Mouse (Mus musculus) lung, postnatal 4 days (tissue): ENCODE data around the gene Tex19.1.
"Not testable (repeated sequence)": the region's sequence is repeated elsewhere in the genome, so short reads cannot be mapped to it uniquely, and the experiment has no call there.

Experiments used
- DNase-seq, 2 experiments: peaks; one replicate each; pipeline ENCODE4 v3.0.0; 2021

The Tex19.1 gene

DNA sequence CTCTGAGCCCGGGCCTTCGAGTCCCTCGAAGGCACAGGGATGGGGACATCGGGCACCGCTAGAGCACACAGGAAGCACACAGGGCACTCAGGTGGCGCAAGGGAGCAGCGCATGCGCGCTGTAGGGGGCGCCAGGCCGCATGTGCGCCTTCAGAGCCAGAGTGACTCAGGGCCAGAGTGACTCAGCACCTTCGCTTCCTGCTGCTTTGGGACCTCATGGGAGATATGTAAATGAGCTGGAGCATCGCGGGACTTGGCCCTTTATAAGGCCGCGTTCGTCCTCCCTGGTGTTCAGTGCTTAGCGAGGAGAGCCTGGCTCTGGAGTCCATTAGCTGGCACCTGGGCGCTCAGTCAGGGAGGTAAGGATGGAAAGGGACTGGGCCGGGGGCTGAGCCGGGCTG, at the start of gene Tex19.1:
Gene Tex19.1, plus strand, starts transcription at position 279 of the 400 bp plus-strand sequence.
- DNase-seq = no peak

DNA sequence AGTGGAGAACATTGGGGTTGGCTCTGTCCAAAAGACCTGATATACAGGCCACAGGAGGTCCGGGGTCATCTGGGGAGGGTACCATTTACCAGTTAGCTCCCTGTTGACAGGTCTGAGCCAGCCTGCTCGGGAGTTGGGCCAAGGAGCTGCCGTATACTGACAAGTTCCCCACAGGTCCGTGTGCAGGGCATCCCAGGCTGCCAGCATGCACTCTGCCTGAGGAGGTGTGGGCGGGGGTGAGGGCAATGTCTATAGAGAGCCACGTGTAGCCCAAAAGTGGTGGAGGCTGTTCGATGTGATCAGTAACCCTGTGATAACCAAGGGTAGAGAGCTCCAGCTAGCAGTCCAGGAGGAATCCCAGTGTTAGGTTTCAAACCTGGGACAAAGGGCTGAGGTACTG, 46.2 kb upstream of the Tex19.1 start:
- DNase-seq = no peak

DNA sequence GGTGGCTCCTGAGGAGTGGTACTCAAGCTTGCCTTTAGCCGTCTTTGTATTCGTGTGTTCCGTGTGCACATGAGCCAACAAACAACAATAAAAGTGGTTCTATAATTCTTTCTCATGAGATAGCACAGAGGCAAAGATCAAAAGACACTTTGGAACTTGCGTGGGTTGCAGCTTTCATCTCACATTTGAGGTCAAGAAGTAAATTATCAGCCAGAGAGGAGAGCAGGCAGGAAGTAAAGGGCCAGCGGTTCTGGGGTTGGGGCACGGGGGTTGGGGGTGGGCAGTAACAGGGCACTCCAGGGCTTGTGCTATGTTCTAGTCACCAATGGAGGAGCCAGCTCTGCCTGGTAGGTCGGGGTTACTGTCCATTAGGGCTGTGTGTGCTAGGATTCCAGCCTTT, 45.3 kb upstream of the Tex19.1 start:
- no peak for DNase-seq

DNA sequence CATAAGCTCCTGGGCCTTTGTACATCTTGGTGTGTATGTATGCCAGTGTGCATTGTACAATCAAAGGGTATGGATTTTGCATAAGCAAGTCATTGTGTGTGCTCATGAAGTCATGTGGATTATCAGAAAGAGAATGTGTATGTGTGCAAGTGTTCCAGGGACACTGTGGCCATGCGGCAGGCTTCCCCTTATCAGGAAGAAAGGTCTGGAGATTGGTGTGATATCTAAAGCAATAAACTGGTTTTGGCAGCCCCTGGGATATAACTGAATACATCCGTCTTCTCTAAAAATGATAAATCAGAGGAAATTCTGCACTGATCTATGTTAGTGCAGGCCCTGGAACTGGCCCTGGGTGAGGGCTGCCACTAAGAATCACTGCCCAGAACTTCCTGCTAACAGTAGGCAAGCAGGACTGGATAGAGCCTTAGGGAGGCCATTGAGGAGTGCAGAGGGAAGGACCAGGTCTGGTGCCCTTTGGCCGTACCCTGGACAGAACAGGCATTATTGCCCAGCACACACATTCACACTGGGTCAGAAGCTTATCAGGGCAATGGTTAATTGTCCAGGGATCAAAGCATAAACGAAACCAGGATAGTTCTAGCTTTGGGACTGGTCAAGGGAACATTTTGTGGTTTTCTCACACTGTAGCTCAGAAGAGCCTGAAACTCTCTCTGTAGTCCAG, 44.7 kb upstream of the Tex19.1 start:
- no peak for DNase-seq

DNA sequence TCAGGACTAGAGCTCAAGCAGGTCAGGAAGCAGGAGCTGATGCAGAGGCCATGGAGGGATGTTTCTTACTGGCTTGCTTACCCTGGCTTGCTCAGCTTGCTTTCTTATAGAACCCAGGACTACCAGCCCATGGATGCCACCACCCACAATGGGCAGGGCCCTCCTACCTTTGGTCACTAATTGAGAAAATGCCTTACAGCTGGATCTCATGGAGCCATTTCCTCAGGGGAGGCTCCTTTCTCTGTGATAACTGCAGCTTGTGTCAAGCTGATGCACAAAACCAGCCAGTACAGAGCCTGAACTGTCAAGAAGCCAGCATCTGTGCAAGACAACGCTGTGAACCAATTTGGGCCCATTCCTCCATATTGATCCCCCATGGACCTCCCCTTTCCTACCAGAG, 38.7 kb upstream of the Tex19.1 start:
- DNase-seq = not testable (repeated sequence)

DNA sequence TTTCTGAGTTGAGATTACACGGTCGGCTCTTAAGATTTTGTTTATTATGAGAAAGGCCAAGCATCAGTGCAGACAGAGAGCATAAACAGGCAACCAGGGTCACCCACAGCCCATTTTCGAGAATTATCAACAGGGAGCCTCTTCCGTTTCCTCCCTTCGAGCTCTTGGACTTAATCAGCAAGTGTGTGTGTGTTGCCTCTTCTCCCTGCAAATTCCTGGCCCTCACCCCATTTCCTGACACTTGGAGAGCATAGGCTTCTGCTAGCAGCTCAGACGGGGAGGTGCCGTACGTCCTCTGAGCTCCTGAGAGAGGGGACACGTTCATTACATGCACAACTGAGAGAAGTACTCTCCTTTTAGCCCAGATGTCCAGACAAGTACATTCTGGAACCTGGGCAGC, 37.9 kb upstream of the Tex19.1 start:
- peak; percentile 58 to 70 for DNase-seq

DNA sequence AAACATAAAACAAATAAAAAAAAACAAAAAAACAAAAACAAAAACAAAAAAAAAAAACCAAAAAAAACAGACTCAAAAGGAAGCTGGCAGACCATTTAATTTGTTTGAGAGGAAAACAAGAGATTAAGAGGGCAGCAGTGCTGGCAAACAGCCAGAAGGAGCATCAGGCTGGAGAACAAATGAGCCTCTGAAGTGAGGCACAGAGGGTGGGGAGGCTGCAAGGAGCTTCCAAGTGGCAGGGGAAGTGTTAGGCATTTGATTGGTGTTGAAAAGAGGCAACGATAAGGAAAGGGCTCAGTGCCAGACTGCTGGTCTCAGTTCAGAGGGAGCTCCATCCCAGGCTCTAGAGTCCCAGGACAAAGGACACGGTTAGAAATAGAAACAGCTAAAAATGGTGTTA, 36.0 kb upstream of the Tex19.1 start:
- peak; percentile 49 to 72 for DNase-seq

DNA sequence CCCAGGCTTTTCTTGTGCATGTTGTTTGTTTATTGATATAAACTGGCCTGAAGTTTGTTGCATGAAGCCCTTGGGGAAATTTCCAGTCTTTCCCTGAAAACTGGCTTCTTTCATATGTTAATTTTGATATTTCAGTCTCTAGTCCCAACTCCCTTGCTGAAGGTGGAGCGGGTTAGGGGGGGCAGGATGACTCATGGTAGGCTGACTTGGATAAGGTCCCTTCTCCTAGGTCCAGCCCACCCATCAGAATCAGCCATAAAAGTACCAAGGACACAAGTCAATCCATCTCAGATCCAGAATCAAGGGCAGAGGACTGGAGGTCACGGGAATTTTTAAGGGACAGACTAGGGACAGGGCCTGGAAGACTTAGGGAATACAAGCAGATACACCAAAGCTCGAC, 34.9 kb upstream of the Tex19.1 start:
- DNase-seq = no peak

DNA sequence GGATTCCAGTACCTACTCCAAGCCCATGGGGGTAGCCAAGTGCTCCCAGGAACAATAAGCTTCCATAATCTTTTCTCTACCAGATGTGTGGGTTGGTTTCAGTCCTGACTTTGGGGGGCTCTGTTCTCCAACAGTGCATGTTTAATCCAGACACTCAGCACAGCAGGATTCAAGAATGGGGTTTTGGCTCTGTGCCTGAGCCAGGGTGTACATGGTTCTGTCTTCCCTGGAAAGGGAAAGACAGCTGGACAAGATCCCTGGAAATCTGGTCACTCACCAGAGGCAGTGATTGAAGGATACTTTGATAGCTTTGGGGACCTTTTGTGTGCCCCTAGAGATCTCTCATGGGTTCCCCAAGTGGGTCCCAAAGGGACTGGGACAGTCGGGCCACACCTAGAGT, 34.3 kb upstream of the Tex19.1 start:
- no peak for DNase-seq

DNA sequence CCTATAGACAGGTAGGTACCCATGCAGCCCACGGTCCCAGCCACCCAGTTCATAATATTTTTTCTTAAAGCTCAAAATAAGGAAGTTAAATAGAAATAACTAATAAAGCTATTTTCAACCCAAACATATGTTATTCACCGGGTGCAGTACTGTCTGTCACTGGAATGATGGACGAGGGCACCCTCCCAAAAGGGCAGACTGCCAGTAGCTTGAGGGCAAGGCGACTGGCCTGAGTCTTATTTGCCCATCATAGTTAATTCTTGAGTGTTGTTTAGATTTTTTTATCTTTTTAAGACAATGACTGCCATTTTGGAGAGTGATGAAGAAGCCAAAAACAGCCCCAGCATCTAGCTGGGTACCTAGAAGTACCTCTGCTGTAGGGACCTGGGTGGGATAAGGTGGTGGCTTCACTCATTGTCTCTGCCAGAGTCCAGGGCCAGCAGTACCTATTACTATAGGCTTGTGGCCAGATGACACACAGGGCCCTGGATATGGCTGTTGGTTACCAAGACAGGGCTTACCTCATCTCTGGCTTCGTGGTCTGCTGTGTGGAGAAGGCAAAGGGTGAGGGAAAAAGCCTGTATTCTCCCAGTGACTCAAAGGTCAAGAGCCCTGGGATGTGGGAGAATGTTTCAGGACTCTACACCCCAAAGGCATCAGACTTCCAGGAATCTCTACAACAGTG, 33.7 kb upstream of the Tex19.1 start:
- DNase-seq = peak in 1 of 2 experiments; percentile 42

DNA sequence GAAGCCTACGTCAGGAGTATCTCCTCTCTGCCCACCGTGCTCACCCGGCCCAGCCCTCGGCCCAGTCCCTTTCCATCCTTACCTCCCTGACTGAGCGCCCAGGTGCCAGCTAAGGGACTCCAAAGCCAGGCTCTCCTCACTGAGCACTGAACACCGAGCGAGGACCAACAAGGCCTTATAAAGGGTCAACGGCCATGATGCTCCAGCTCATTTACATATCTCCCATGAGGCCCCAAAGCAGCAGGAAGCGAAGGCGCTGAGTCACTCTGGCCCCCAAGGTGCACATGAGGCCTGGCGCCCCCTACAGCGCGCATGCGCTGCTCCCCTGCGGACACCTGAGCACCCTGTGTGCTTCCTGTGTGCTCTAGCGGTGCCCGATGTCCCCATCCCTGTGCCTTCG, 27.8 kb upstream of the Tex19.1 start:
- no peak for DNase-seq

DNA sequence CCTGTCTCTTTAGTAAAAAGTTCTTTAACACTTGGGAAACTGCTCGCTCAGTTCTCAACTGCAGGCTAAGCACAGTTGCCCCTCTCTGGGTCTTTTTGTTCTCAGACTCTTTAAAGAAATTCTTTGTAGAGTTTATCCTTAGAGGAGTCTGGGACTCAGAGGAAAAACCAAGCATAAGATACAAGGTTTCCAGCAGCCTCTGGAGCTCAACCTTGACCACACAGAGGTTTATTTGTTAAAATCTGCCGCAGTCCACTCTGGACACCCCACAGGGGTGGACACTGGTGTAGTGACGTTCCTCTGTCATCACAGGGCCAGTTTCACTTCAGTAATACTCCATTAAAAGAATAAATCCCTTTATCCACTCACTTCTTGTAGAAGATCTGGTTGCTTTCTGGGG, 27.4 kb upstream of the Tex19.1 start, which contains the start of gene Tex19.2:
Gene Tex19.2, minus strand, starts transcription at position 101 of the 400 bp plus-strand sequence.
- no peak for DNase-seq

DNA sequence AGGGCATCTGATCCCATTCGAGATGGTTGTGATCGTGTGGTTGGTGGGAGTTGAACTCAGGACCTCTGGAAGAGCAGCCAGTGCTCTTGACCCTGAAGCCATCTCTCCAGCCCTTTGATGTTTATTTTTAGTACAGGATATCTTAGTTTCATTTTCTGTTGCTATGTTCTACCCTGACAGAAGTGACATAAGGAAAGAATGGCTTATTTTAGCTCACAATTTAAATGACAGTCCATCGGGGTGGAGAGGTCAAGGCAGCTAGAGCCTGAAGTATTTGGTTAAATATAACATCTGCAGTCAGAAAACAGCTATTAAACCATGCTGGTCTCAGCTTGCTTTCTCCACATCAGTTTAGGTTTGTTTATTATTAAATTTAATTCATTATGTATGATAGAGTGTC, 24.8 kb upstream of the Tex19.1 start:
- no peak for DNase-seq

DNA sequence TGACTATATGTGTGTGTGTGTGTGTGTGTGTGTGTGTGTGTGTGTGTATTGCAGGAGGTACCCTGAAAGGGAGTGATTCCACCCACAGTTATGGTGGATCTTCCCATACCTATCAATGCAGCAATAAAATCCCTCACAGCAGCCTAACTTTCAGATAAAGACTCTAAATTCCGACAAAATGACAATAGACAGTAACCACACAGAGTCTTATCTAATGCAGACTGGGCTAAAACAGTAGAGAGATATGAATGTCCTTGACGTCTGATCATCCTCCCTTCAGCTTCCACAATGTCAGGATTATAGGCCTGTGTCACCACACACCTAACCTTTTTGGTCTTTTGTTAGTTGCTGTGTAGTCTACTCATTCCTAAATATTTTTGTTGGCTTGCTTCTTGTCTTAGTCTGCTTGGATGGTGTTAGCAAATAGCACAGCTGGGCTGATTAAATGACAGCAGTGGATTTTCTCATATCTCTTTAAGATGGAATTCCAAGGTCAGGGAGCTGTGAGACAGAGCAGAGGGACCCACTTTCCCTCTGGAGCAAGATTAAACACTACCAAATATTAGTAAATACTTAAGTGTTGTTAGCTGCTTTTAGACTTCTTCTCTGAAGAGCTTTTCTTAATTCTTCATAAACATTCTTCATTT, 23.8 kb upstream of the Tex19.1 start:
- DNase-seq = no peak

DNA sequence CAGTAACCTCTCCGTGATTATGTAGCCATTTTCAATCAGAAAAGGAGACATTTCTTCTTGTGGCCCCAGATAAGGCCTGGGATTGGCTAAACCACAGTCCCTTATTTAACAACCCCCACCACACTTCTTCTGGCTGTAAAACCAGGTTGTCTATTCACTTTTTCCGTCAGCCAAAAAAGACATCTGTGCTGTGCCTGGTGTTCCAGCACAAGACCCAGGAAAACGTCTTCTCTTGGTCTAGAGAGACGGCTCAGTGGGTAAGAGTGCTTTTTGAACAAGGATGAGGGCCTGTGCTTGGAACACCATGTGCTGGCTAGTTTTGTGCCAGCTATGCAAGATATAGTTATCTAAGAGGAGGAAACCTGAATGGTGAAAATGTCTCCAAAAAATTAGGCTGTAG, 22.5 kb upstream of the Tex19.1 start:
- DNase-seq = peak in 1 of 2 experiments; percentile 6

DNA sequence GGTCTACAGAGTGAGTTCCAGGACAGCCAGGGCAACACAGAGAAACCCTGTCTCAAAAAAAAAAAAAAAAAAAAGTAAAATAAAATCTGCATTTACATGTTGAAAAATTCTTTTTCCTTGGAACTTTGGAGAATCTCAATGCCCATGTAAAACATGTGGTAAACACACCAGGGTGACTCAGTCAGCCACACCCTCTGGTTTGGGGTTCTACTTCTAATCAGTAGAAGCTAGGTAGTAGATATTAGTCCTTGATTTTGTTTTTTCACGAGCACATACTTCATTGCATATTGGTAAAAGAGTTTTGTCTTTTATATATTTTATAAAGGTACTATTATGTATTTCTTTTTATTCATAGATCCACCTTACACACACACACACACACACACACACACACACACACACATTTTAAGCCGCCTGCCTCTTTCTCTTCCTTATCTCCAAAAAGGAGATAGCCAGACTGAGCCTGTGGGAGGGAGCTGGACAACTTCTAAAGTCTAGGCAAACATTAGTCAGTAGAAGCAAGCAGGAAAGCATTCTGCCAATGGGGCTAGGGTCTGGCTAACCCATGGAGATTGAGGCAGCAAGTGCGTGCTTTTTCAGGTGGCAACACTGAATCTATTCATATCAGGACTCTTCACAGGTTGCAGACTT, 20.3 kb upstream of the Tex19.1 start:
- DNase-seq = peak in 1 of 2 experiments; percentile 4

DNA sequence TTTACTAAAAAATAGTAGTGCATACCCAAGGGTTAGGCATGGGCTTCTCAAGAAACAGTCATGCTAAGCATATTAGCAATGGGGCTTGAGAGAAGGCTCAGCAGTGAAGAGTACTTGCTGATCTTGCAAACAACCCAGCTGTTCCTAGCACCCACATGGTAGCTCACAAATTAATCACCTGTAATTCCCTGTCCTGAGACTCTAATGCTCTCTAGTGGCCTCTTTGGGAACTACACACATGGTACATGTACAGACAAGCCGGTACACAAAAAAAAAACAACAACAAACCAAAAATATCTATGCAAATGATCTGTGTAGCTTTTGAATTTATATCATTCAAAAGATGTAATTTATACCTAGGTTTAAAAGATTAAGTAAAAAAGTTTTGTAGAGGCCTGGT, 19.5 kb upstream of the Tex19.1 start:
- no peak for DNase-seq

DNA sequence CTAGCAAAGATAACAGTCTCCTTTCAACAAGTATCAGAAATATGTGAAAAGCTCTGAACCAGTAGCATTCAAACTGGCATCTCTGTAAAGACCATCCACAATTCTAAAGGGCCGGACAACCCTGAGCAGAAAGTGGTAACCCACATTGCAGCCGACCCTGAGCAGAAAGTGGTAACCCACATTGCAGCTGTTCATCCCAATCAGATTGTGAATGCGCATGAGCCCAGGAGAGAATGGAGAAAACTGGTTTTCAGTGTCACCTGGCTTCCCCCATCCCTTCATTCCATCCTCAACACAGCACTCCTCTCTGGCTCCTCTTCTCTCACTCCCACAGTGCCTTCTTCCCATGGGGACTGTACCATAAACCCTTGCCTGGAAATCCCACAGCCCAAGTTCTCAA, 18.5 kb upstream of the Tex19.1 start:
- peak in 1 of 2 experiments; percentile 4 for DNase-seq

DNA sequence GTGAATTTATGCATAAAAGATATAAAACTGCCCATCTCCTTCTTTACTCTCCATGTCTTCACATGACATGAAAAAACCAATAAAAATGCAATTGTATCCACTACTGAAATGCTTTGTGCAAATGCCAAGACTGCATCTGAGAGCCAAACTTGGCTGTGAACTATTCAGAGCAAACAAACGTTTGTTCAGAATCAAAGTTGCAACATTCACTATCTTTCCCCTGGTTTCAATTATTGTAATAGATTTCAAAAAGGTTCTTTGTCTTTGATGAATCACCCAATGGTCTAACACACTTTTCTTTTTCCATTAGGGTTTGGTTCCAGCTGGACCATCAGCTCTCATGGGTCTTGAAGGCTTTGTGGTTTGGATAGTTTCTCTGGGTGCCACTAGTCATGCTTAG, 16.3 kb upstream of the Tex19.1 start:
- peak in 1 of 2 experiments; percentile 2 for DNase-seq

DNA sequence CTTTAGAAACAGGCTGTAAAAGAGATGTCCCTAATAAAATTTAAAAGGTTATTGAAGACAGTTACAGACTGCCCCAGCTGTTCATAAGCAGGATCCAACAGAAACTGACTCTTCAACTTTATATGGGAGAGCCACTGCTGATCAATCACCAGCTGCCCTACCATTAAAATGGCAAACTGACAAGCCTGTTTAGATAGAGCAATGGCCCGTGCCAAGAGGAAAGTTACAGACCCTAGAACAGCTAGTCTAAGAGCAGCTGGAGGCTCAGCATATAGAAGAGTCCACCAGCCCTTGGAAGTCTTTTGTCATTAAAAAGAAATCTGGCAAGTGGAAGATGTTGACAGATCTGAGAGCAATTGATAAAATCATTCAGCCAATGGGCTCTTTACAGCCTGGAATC, 11.3 kb upstream of the Tex19.1 start:
- no peak for DNase-seq

DNA sequence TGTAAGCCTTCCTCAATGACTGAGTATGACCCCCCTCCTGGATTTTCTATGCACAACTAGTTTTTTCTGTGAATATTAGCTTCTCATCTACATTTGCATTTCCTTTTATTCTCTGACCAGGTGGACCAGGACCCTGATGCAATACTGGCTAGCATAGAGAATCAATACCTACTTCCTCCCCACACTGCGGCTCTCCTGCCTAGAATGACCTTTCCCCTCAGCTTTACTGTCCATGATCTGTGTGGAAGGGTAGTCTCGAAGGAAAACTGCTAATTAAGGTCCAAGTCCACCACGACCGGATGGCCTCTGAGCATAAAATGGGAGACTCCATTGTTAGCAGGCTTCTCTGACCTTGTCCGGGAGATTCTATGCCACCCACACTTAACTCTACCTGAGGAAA, 8.3 kb upstream of the Tex19.1 start:
- DNase-seq = no peak

DNA sequence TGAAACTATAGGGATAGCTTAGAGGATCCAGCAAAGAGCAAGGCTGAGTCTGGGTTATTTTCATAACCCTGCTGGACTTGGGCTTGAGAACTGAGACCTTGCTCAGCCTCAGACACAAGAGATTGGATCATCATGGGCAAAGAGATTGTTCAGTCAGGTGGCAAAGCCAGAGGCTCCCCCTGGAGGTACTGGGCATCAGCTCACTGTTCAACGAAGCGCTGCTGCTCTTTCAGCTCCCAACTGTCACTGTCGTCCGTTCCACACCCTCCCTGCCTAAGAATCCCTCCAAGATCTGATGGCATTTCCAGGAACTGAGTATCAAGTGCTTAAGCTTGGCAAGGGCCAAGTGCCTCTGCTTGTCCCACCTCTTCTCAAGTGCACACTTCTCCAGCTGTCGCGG, 7.2 kb upstream of the Tex19.1 start:
- no peak for DNase-seq

DNA sequence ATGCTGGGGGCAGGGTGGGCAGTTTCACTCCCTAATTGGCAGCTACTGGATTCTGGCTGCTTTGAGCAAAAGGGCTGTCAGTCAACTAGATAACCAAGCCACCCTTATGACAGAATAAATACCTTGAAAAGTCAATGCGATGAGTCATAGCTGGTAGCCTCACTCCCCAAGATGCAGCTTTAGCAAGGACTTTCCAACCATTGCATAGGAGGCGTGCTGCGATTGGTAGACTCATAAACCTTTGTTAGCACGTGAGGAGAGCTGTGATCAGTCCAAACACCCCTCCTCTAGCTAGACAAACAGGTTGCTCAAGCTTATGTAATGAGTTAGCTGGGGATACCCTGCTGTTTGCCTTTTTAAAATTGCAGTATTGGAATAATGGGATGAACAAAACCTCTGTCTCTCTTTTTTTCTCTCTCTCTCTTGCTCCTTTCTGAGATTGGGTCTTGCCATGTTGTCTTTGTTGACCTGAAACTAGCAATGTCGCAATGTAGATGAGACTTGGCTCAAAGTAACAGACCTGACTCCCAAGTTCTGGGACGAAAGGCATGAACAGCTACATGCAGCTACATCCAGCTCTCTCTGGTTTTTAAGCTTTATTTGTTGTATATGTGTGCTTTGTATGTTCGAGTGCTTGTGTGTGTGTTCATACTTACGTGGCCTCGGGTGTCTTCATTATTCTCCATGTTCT, 2.5 kb upstream of the Tex19.1 start:
- no peak for DNase-seq
